Mouse (Mus musculus): ENCODE measurements around the gene Galnt15. TPM values are rescaled to one million over a fixed set of nuclear protein-coding genes. Genes with fewer than 3 reads are reported as not detected.
A peak's percentile ranks its signal among the peaks of the same experiment; 100 is the strongest.

The Galnt15 gene
- polyA plus RNA-seq, 2 experiments = 0.19 to 0.25 TPM

- Histone ChIP-seq H3K27ac (replicated peaks; ENCODE audit: low read depth, low read length) (peak overlapping the region; percentile 14), H3K36me3 (ENCODE audit: control insufficient read depth, insufficient read depth, low read length) (no peaks in the 10 kb centered on the region), H3K4me2 (replicated peaks; ENCODE audit: low read depth, low read length, severe bottlenecking) (peak overlapping the region; percentile 25; the same call in 1 of the 2 replicates), H3K4me1 (ENCODE audit: control insufficient read depth, insufficient read depth, low read length) (peaks cover 14% of the 10 kb centered on the region), H3K4me3 (replicated peaks; ENCODE audit: low read length) (no peak overlapping the region), H3K9me3 (ENCODE audit: control insufficient read depth, low read length) (no peaks in the 10 kb centered on the region), H3K9ac (ENCODE audit: low read depth, low read length, severe bottlenecking) (no peak overlapping the region), H3K27me3 (ENCODE audit: control insufficient read depth, insufficient read depth, low read length) (no peaks in the 10 kb centered on the region)
- ATAC-seq (ENCODE audit: low FRiP score, low read depth) (no peak), DNase-seq (ENCODE audit: low spot score) (no peak)
- TF ChIP-seq POLR2A (IDR thresholded peaks at IDR 0.05; ENCODE audit: borderline replicate concordance, extremely low read depth, insufficient read depth, insufficient read length) = no peak
- 59% methylated on average over 3 of the region's 3 CpGs for WGBS
Observed at GRCm38 (mm10) chr14:32016466-32016865, 12.3 kb upstream of the Galnt15 start.

GRCm38 (mm10) chr14:32016921-32017320, 11.9 kb upstream of the Galnt15 start:
- DNase-seq (ENCODE audit: low spot score) (peak; percentile 80), ATAC-seq (ENCODE audit: low FRiP score, low read depth) (peak; percentile 50)
- 6% methylated on average over 7 of the region's 7 CpGs for WGBS
- H3K9ac ChIP-seq (ENCODE audit: low read depth, low read length, severe bottlenecking) = no peak overlapping the region
- H3K9me3 ChIP-seq (ENCODE audit: control insufficient read depth, low read length) = no peaks in the 10 kb centered on the region
- H3K4me1 ChIP-seq (ENCODE audit: control insufficient read depth, insufficient read depth, low read length) = peaks cover 14% of the 10 kb centered on the region
- peak overlapping the region; percentile 52 for H3K27ac ChIP-seq (replicated peaks; ENCODE audit: low read depth, low read length)
- no peaks in the 10 kb centered on the region for H3K27me3 ChIP-seq (ENCODE audit: control insufficient read depth, insufficient read depth, low read length)
- no peaks in the 10 kb centered on the region for H3K36me3 ChIP-seq (ENCODE audit: control insufficient read depth, insufficient read depth, low read length)
- H3K4me2 ChIP-seq (replicated peaks; ENCODE audit: low read depth, low read length, severe bottlenecking) = peak overlapping the region; percentile 25; the same call in 1 of the 2 replicates
- H3K4me3 ChIP-seq (replicated peaks; ENCODE audit: low read length) = no peak overlapping the region
- TF ChIP-seq POLR2A (IDR thresholded peaks at IDR 0.05; ENCODE audit: borderline replicate concordance, extremely low read depth, insufficient read depth, insufficient read length) = no peak

- H3K9ac ChIP-seq (ENCODE audit: low read depth, low read length, severe bottlenecking) = no peak overlapping the region
- H3K27me3 ChIP-seq (ENCODE audit: control insufficient read depth, insufficient read depth, low read length) = no peaks in the 10 kb centered on the region
- ATAC-seq (ENCODE audit: low FRiP score, low read depth) (no peak), DNase-seq (ENCODE audit: low spot score) (no peak)
- H3K36me3 ChIP-seq (ENCODE audit: control insufficient read depth, insufficient read depth, low read length) = no peaks in the 10 kb centered on the region
- 57% methylated on average over 2 of the region's 2 CpGs for WGBS
- H3K4me2 ChIP-seq (replicated peaks; ENCODE audit: low read depth, low read length, severe bottlenecking) = peak overlapping the region; percentile 25; the same call in 1 of the 2 replicates
- TF ChIP-seq POLR2A (IDR thresholded peaks at IDR 0.05; ENCODE audit: borderline replicate concordance, extremely low read depth, insufficient read depth, insufficient read length) = no peak
- H3K27ac ChIP-seq (replicated peaks; ENCODE audit: low read depth, low read length) = peak overlapping the region; percentile 52; the same call in 1 of the 2 replicates
- H3K4me1 ChIP-seq (ENCODE audit: control insufficient read depth, insufficient read depth, low read length) = peaks cover 14% of the 10 kb centered on the region
- no peaks in the 10 kb centered on the region for H3K9me3 ChIP-seq (ENCODE audit: control insufficient read depth, low read length)
- no peak overlapping the region for H3K4me3 ChIP-seq (replicated peaks; ENCODE audit: low read length)
Observed at GRCm38 (mm10) chr14:32017448-32017847, 11.3 kb upstream of the Galnt15 start.

GRCm38 (mm10) chr14:32019091-32019490, 9.7 kb upstream of the Galnt15 start:
- ATAC-seq (ENCODE audit: low FRiP score, low read depth) = no peak
- 86% methylated on average over 8 of the region's 8 CpGs for WGBS
- no peak overlapping the region for H3K27ac ChIP-seq (replicated peaks; ENCODE audit: low read depth, low read length)

GRCm38 (mm10) chr14:32021967-32022366, 6.8 kb upstream of the Galnt15 start:
- Histone ChIP-seq H3K27me3 (ENCODE audit: control insufficient read depth, insufficient read depth, low read length) (no peaks in the 10 kb centered on the region), H3K4me2 (replicated peaks; ENCODE audit: low read depth, low read length, severe bottlenecking) (no peak overlapping the region), H3K9me3 (ENCODE audit: control insufficient read depth, low read length) (no peaks in the 10 kb centered on the region), H3K9ac (ENCODE audit: low read depth, low read length, severe bottlenecking) (no peak overlapping the region), H3K27ac (replicated peaks; ENCODE audit: low read depth, low read length) (no peak overlapping the region), H3K36me3 (ENCODE audit: control insufficient read depth, insufficient read depth, low read length) (no peaks in the 10 kb centered on the region), H3K4me3 (replicated peaks; ENCODE audit: low read length) (no peak overlapping the region), H3K4me1 (ENCODE audit: control insufficient read depth, insufficient read depth, low read length) (peaks cover 6% of the 10 kb centered on the region)
- ATAC-seq (ENCODE audit: low FRiP score, low read depth) (no peak), DNase-seq (ENCODE audit: low spot score) (no peak)
- WGBS = 69% methylated on average over 9 of the region's 9 CpGs
- no peak for TF ChIP-seq POLR2A (IDR thresholded peaks at IDR 0.05; ENCODE audit: borderline replicate concordance, extremely low read depth, insufficient read depth, insufficient read length)

More at GRCm38 (mm10) chr14:32019091-32019490, 9.7 kb upstream of the Galnt15 start:
- H3K36me3 ChIP-seq (ENCODE audit: control insufficient read depth, insufficient read depth, low read length) = no peaks in the 10 kb centered on the region
- H3K4me2 ChIP-seq (replicated peaks; ENCODE audit: low read depth, low read length, severe bottlenecking) = no peak overlapping the region
- no peaks in the 10 kb centered on the region for H3K9me3 ChIP-seq (ENCODE audit: control insufficient read depth, low read length)
- DNase-seq (ENCODE audit: low spot score) = no peak
- no peak overlapping the region for H3K9ac ChIP-seq (ENCODE audit: low read depth, low read length, severe bottlenecking)
- H3K4me3 ChIP-seq (replicated peaks; ENCODE audit: low read length) = no peak overlapping the region
- no peak for TF ChIP-seq POLR2A (IDR thresholded peaks at IDR 0.05; ENCODE audit: borderline replicate concordance, extremely low read depth, insufficient read depth, insufficient read length)
- peaks cover 14% of the 10 kb centered on the region for H3K4me1 ChIP-seq (ENCODE audit: control insufficient read depth, insufficient read depth, low read length)
- H3K27me3 ChIP-seq (ENCODE audit: control insufficient read depth, insufficient read depth, low read length) = no peaks in the 10 kb centered on the region

- Histone ChIP-seq H3K36me3 (ENCODE audit: control insufficient read depth, insufficient read depth, low read length) (no peaks in the 10 kb centered on the region), H3K27ac (replicated peaks; ENCODE audit: low read depth, low read length) (no peak overlapping the region), H3K4me1 (ENCODE audit: control insufficient read depth, insufficient read depth, low read length) (peaks cover 1% of the 10 kb centered on the region), H3K9ac (ENCODE audit: low read depth, low read length, severe bottlenecking) (no peak overlapping the region), H3K27me3 (ENCODE audit: control insufficient read depth, insufficient read depth, low read length) (no peaks in the 10 kb centered on the region), H3K4me2 (replicated peaks; ENCODE audit: low read depth, low read length, severe bottlenecking) (no peak overlapping the region), H3K9me3 (ENCODE audit: control insufficient read depth, low read length) (no peaks in the 10 kb centered on the region), H3K4me3 (replicated peaks; ENCODE audit: low read length) (no peak overlapping the region)
- no peak for ATAC-seq (ENCODE audit: low FRiP score, low read depth)
- TF ChIP-seq POLR2A (IDR thresholded peaks at IDR 0.05; ENCODE audit: borderline replicate concordance, extremely low read depth, insufficient read depth, insufficient read length) = no peak
- DNase-seq (ENCODE audit: low spot score) = no peak
Observed at GRCm38 (mm10) chr14:32022450-32022849, 6.3 kb upstream of the Galnt15 start.
